Mouse (Mus musculus): Measurements from ENCODE around the gene Lmnb2.

The Lmnb2 gene

GRCm38 (mm10) chr10:80917779-80918434, at the start of gene Lmnb2:
Lmnb2 (minus strand) TSS chr10:80918245.
- no peak for DNase-seq (ENCODE audit: low spot score)

- no peak for DNase-seq (ENCODE audit: low spot score)
Observed at GRCm38 (mm10) chr10:80967101-80967656, 49.1 kb upstream of the Lmnb2 start.

DNA sequence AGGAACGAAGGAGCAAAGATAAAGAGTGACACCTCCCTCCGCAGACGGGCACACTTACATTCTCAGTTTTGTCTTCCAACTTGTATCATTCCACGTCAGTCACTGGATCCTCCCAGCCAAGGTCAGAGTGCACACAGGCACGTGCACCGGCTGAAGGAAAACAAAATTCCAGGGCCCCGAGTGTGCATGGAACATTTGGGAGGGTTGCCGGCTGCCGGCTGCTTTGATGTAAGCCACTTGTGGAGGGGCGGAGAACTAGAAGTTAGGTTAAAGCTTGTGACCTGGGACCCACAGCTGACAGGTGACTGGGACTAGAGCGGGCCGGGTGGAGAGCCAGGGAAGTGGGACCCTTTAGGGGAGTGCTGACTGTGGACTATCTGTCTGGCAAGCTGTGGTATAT, 48.3 kb upstream of the Lmnb2 start:
- DNase-seq (ENCODE audit: low spot score): no peak

DNA sequence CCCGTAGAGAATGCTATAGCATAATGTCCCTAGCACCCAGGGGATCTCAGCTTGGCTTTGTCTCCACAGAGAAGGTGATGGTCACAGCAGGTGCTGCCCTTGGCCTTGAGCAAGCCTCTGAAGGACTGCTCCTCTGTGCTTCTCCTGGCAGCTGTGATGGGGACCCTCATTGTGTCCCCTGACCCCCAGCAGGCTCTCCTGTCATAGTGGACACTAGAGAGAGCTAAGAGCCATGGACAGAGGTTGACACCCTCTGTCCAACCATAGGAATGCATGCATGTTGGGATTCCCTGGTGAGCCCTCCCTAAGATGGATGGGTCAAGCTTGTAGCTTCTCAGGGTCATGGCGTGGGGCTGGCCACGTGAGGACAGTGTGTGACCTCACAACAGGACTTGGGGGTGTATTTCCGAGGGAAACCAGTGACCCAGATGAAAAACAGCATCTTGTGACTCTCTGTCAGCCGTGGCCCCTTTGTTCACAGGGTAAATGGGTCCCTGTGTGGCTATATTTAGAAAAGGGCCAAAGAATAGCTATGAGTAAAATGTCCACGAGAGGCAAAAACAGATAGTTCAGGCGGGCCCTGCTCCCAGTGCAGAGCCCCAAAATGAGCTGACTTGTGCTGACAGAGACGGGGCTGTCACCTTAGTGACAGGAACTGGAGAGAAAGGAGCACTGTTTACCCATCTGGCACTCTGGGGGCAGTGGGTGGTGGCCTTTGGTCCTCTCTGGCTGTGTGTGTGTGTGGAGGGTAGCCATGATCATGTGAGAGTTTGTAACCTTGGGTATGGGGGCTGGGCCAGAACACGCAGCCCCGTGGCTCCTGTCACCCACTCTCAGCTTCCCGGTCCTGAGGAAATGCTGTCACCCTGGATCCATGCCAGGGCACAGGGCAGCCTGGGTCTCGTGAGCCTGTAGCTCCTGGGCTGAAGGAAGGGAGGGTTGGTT, 45.3 kb upstream of the Lmnb2 start:
- no peak for DNase-seq (ENCODE audit: low spot score)

DNA sequence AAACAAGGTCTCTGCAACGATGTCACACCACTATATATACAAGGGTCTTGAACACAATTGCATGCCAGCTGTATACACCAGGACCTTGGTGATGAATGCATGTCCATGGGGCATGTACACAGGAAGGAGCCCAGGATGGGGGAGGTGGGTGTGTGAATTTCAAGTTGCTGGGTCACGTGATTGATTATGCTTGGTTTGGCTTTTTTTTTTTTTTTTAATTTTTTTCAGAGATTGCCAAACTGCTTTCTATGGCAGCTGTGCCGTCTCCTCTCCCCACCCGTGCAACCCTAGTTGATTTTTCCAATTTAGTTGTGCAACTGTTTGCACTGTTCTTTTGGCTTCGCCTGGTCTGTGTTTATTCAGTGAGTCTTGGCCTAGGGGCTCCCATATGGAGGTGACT, 44.5 kb upstream of the Lmnb2 start:
- DNase-seq (ENCODE audit: low spot score): no peak

DNA sequence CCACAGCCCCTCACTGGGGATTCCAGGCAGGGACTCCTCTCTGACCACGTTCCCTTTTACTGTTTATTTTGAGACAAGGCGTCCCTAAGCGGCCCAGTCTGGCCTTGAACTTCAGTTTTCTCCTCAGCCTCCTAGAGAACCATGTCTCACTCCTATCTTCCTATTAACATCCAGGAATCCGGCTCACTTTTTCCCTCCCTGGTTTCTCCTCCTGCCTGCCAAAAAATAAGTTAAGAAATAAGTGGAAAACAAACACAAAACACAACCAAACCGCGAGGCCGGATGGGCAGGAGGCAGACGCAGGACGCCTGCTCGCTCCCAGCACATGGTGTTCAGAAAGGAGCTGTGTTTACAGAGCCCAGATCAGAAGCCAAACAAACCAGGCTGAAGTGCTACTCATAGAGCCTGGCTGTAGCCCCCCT, 44.0 kb upstream of the Lmnb2 start:
- DNase-seq (ENCODE audit: low spot score): no peak

DNA sequence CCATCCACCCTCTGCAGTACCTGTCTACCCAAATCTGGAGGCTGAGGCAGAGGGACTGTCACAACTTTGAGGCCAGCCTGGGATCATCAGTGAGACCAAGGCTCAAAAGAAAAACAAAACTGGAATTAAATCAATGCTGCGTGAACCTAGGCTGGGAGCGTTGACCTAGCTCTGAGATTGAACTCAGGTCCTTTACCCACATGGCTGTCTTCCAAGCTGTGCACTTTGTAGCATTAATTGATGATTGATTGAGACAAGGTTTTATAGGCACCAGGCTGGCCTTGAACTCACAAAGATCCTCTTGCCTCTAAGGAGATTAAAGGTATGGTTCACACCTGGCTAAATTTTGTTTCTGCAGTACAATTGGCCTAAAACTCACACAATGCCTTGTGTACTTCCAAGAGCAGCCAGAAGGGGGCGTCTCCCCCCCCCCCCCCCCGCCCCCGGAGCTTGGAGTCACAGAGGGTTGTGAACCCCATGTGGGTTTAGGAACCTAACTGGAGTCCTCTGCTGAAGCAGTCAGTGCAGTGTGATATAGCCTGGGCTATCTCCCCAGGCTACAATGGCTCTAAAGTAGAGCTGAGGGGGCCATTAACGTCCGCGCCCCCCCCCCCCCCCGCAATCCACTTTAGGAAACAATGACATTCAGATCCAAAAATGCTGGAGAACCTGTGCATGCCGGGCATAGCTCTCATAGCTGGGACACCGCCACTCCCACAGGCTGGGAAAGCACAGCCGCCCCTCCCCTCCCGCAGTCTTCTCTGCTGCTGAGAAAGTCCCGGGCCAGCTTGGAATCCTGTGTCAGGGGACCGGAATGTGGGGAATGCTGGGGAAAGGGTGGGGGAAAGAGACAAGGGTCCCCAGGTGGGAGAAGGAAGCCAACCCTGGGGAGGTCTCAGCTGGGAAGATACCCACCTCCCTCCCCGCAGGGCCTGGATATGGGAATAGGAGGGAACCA, 42.8 kb upstream of the Lmnb2 start:
- no peak for DNase-seq (ENCODE audit: low spot score)

GRCm38 (mm10) chr10:80958979-80959637, 41.1 kb upstream of the Lmnb2 start:
- no peak for DNase-seq (ENCODE audit: low spot score)

DNA sequence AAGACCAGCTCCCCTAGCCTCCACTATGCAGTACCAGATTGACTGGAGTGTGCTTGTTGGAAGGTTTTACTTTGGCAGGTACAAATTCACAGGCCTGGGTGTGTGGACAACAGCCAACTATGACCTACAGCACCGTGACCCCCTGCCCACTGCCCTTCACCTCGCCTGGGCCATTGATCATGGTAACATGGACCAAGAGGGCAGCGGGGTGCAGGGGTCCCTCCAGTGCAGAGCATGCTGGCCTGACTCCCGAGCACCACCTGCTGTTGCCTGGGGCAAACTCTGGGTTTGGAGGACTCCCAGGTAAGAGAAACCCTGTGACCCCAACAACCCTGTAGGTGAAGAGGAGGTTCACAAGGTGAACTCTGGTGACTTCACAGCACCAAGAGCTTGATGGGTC, 39.7 kb upstream of the Lmnb2 start:
- DNase-seq (ENCODE audit: low spot score): no peak

- DNase-seq (ENCODE audit: low spot score): no peak
Observed at GRCm38 (mm10) chr10:80956901-80957300, 38.9 kb upstream of the Lmnb2 start.

DNA sequence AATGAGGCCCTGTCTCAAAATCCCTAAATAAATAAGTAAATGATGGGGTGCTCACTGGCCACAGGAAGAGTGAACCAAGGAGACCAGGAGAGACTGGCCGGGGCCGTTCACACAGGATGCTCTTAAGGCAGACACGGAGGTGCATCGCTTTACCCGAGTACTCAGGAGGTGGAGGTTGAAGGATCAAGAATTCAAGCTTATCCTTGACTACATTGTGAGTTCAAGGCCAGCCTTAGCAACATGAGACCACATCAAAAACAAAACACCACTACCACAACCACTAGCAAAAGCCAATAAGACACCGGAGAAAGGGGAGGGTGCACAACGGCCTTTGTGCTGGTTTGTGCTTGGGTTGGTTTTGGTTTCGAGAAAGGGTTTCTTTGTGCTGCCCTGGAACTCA, 38.3 kb upstream of the Lmnb2 start:
- DNase-seq (ENCODE audit: low spot score): no peak

DNA sequence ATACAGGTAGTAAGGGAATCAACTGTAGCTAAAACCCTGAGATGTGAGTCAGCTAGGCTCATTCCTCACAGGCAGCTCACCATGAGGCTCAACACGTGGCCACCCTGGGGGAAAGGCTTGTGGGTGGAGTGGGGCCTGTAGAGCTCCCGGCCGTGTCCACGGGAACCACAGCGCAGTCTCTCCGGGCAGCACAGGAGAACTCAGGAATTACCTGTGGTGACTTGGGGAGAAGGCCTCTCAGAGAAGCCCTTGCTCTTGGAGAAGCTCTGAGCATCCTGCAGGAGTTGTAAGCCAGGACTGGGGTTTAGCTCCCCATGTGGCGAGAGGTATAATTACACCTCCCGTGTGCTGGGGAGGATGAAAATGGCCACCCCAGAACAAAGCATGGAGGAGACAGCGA, 37.5 kb upstream of the Lmnb2 start:
- no peak for DNase-seq (ENCODE audit: low spot score)

DNA sequence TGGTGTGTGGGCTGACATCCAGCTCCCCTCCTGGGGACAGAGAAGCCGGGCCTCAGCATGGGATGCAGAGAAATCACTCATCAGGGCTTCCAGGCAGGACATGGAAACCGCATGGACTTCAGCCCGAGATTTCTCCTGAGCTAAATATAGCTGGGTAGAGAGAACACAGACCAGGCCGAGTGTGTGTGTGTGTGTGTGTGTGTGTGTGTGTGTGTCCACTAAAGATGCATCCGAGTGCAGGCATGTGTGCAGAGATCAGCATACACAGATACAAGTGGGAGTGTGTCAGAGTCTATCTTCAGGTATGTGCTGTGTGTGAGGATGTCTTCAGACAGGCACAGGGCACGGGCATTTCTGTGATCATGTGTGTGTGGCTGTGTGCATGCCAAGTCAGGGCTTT, 36.8 kb upstream of the Lmnb2 start:
- no peak for DNase-seq (ENCODE audit: low spot score)

DNA sequence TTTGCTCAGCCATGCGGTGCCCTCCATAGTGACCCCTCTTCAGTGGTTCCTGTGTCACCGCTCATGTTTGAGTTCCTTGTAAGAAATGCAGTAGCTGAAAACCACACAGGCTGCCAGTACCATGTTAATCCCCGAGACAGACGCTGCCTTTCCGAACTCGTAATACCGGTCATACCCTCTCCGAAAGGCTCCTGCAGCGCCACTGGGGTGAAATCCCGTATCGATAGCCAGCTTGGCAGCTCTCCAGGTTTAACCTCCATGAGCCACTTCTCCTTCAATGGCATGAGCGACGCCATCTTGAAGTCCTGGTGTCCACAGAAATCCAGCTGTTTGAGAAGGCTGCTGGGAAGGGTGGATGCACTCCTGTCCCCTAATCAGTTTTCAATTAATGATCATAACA, 36.4 kb upstream of the Lmnb2 start:
- no peak for DNase-seq (ENCODE audit: low spot score)

DNA sequence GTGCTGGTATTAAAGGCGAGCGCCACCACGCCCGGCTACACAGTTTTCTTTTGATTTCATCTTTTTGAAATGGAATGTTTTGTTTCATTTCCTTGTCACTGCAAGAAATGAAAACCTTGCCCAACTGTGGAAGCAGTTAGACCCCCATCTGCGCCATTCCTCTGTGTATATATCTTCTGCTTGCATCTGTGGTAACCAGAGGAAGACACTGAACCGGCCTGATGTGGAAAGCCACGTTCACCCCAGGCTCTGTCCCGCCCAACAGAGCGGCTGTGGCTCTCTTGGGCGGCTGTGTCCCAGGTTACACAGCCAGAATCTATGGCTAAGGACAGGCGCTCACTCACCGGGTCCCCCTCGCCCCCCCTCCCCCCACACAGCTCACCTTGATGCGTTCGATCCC, 34.4 kb upstream of the Lmnb2 start:
- DNase-seq (ENCODE audit: low spot score): no peak

GRCm38 (mm10) chr10:80951761-80952390, 33.8 kb upstream of the Lmnb2 start:
- no peak for DNase-seq (ENCODE audit: low spot score)

DNA sequence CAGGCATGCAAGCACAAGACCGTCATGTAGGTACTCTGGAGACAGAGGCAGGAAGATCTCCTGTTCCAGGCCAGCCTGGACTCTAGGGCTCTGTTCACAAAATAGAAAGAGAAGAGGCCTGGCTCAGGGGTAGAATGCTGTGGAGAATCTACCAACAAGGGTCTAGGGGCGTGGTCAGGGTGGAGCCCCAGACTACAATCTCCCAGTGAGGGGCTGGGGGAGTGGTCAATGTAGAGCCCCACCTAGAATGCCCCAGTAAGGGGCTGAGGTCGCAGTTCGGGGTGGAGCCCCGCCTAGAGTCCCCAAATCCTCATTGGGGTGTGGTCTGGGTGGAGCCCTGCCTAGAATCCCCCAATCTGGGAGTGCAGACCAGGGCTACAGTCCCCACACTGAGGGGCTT, 32.3 kb upstream of the Lmnb2 start:
- DNase-seq (ENCODE audit: low spot score): no peak

- no peak for DNase-seq (ENCODE audit: low spot score)
Observed at GRCm38 (mm10) chr10:80949081-80949480, 31.0 kb upstream of the Lmnb2 start.

DNA sequence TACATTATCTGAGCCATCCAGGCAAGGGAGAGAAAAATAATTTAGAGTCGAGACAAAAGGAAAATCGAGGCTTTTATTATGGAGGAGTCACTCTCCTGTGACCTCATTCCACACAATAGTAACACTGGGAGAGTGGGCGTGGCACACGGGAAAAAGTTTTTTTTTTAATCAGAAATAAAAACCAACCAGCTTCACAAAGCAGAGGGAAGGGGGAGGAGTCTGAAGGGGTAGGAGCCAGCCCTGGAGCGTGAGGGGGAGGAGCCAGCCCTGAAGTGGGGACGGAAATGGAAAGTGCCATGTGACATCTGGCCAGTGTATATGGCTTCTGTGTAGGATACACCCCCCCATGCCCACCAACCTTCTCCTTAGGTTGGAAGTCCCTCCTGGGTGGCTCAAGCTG, 30.5 kb upstream of the Lmnb2 start:
- DNase-seq (ENCODE audit: low spot score): no peak

GRCm38 (mm10) chr10:80947802-80948201, 29.8 kb upstream of the Lmnb2 start:
- no peak for DNase-seq (ENCODE audit: low spot score)
